Mouse (Mus musculus): ENCODE measurements at regions not wholly inside any gene's neighbourhood (a gene's known extent, or its start where the extent isn't known, plus 50 kb on each side); places are given as distances from the start of the nearest gene placed in this dataset.

GRCm38 (mm10) chr4:101361779-101362178 is 57.3 kb upstream of the Ak4 start:
- TF ChIP-seq CTCF (IDR thresholded peaks at IDR 0.05; ENCODE audit: extremely low read depth, insufficient read depth, low read length) (no peak), POLR2A (IDR thresholded peaks at IDR 0.05; ENCODE audit: extremely low read depth, insufficient read depth, low read length) (no peak)

Measured in cortical plate, adult 2 months (tissue).